Mouse (Mus musculus) midbrain, embryonic 13.5 days (tissue): Measurements from ENCODE around the gene Ptpro. TPM values are rescaled to one million over a fixed set of nuclear protein-coding genes. Genes with fewer than 3 reads are reported as not detected.
A peak's percentile ranks its signal among the peaks of the same experiment; 100 is the strongest.
"Not testable (repeated sequence)": the region's sequence is repeated elsewhere in the genome, so short reads cannot be mapped to it uniquely, and the experiment has no call there.

Source experiments
- ATAC-seq: fragments of 200-750 bp; cut with Nextera tagmentation; 2 replicates; pipeline ENCODE4 v1.8.0; 2017; ENCODE audit warnings: mild to moderate bottlenecking, moderate TSS enrichment, moderate library complexity
- H3K27ac ChIP-seq: fragments of 300-500 bp; sonication (generic); 2 replicates; pipeline ENCODE4 v1.5.1; 2015; ENCODE audit warnings: inconsistent platforms, mild to moderate bottlenecking, moderate library complexity
- H3K27me3 ChIP-seq: fragments of 300-500 bp; sonication (generic); 2 replicates; pipeline ENCODE4 v1.6.1; 2015; ENCODE audit warnings: mild to moderate bottlenecking, inconsistent platforms
- H3K36me3 ChIP-seq: fragments of 300-500 bp; sonication (generic); 2 replicates; pipeline ENCODE4 v1.6.1; 2015; ENCODE audit warnings: mild to moderate bottlenecking, inconsistent platforms
- H3K4me1 ChIP-seq: fragments of 300-500 bp; sonication (generic); replicated peaks from 2 replicates; pipeline ENCODE4 v1.6.1; 2015; ENCODE audit warnings: inconsistent platforms
- H3K4me2 ChIP-seq: fragments of 300-500 bp; sonication (generic); replicated peaks from 2 replicates; pipeline ENCODE4 v1.6.1; 2015; ENCODE audit warnings: moderate library complexity, mild to moderate bottlenecking, inconsistent platforms
- H3K4me3 ChIP-seq: fragments of 300-500 bp; sonication (generic); replicated peaks from 2 replicates; pipeline ENCODE4 v1.5.1; 2015; ENCODE audit warnings: mild to moderate bottlenecking, inconsistent platforms
- H3K9ac ChIP-seq: fragments of 300-500 bp; sonication (generic); replicated peaks from 2 replicates; pipeline ENCODE4 v1.6.1; 2015; ENCODE audit warnings: mild to moderate bottlenecking, inconsistent platforms
- H3K9me3 ChIP-seq: fragments of 300-500 bp; sonication (generic); 2 replicates; pipeline ENCODE4 v1.6.1; 2016; ENCODE audit warnings: mild to moderate bottlenecking, inconsistent platforms
- WGBS: fragments of 180-500 bp; shearing (Covaris S2); methylation state at CpG from one replicate; pipeline ENCODE4 v1.1.7; 2015; 5-methylcytosine and 5-hydroxymethylcytosine counted together
- polyA plus RNA-seq: library from polyadenylated mRNA; unstranded; fragments of >200 nt; fragmentation: Nextera tagmentation; extraction: Ambion mirVana; gene quantifications from 2 replicates; pipeline ENCODE4 v1.2.1, GENCODE M21; 2015

Ptpro gene
- polyA plus RNA-seq, 1 experiment from 2014 or later: 53.3 TPM

DNA sequence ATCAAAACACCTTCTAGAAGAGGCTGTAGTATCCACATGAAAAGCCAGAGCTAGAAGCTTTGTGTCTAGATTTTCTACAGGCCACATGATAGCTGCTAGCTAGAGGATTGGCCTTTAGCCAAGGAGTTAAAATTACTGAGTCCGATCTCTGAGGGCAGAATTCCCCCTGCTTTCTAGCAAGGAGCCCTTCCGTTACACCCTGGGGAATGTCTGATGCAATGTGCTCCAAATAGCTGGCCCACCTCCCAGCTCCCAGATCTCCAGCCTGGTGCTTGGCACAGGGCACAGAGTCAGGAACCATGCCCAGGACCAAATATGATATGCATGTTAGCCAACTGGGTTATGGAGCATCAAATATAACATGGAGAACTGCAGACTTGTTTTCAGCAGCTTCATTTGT is 213.1 kb downstream of the Ptpro start:
- Histone ChIP-seq H3K9ac (no peak overlapping the region), H3K27me3 (peaks cover 12% of the 10 kb centered on the region), H3K4me1 (peaks cover 2% of the 10 kb centered on the region; the same call in 1 of the 2 replicates), H3K4me3 (no peak overlapping the region), H3K9me3 (no peaks in the 10 kb centered on the region), H3K4me2 (no peak overlapping the region), H3K27ac (no peak overlapping the region), H3K36me3 (peaks cover 7% of the 10 kb centered on the region; the same call in 1 of the 2 replicates)
- ATAC-seq: no peak
- 31% methylated on average over 2 of the region's 2 CpGs for WGBS

DNA sequence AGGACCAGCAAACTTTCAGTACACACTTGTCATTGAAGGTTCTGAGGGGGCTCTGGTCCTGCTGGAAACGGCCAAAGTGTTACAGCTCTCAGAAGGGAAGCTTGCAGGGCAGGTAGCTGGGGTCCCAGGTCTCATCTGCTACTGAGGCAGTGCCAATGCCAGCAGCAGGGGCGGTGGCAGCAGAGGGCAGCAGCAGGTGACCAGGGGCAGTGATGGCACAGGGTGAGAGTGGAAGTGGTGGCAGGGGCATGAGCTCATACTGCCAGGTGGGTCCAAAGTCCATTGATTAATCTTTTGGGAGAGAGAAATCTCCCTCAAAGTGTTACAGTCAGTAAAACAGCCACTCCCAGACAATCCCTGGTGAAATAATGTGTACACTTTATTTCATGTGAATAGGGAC is 214.1 kb downstream of the Ptpro start:
- Histone ChIP-seq H3K4me3 (no peak overlapping the region), H3K27ac (no peak overlapping the region; the same call in 1 of the 2 replicates), H3K4me2 (no peak overlapping the region), H3K27me3 (peaks cover 12% of the 10 kb centered on the region), H3K9ac (no peak overlapping the region), H3K4me1 (peaks cover 10% of the 10 kb centered on the region), H3K36me3 (peaks cover 7% of the 10 kb centered on the region; the same call in 1 of the 2 replicates), H3K9me3 (no peaks in the 10 kb centered on the region)
- ATAC-seq: no peak
- 83% methylated on average over 2 of the region's 2 CpGs for WGBS

DNA sequence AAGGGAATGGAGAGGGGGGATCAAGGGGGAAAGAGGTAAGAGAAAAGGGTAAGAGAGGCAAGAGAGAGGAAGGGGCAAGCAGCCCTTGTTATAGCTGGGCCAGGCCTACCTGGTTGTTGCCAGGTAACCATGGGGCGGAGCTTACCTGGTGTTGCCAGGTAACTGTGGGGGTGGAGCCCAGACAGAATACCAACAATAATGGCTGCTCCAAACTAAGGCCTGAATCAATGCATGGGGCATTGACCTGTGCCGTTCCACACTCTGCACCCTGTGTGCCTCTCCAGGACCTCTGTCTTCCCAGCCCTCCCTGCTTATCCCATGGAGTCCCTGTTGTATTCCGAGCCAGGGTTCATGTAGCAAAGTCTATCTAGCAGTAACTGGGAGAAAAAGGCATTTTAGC is 215.6 kb downstream of the Ptpro start:
- WGBS: 80% methylated on average over 3 of the region's 3 CpGs
- Histone ChIP-seq H3K4me3 (no peak overlapping the region), H3K27ac (no peak overlapping the region; the same call in 1 of the 2 replicates), H3K4me2 (no peak overlapping the region), H3K36me3 (no peaks in the 10 kb centered on the region), H3K4me1 (peaks cover 20% of the 10 kb centered on the region), H3K9ac (no peak overlapping the region), H3K9me3 (no peaks in the 10 kb centered on the region), H3K27me3 (peaks cover 12% of the 10 kb centered on the region)
- no peak for ATAC-seq

DNA sequence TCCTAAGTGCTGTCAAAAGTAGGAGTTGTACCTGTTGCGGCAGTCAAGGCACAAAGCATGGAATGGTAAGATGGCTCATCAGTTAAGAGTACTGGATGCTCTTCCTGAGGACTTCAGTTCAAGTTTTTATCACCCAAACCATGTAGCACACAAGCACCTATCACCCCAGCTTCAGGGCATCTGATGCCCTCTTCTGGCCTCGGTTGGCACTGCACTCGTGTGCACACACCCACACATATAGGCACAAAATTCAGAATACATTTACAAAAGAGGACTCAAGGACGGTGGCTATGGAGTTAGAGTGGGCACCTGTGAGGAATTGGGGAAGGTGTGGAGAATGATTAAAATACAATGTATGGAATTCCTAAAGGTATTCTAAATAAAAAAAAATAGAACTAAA is 217.4 kb downstream of the Ptpro start:
- WGBS: 100% methylated on average over 4 of the region's 4 CpGs
- no peak for ATAC-seq

DNA sequence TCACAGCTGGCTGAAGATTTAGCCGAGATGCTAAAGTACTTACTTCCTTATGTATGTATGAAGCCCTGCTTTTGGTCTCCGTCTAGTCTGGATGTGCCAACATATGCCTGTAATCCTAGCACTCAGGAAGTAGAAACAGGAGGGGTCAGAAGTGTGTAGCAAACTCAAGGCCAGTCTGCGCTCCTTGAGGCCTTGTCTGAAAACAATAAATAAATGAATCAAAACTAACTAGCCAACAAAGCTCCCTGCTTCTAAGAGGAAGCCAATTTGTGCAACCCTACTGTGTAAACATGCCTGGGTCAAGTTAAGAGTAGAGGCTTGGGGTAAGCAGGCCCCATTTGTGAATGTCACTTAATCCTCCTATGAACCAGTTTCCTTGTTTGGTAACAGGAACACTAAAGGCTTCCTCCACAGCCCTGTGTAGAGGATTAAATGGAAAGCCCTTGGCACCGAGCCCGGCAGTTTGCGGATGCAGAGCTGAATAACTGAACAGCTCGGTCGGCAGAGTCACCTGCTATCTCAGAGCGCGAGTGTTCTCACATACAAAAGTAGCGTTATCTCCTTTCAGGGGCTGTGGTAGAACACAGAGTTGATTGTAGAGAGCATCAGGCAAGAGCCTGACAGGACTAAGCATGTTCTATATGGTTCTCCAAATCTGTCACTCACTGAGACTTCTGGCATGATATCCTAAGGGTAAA is 218.9 kb downstream of the Ptpro start:
- Histone ChIP-seq H3K9me3 (no peaks in the 10 kb centered on the region), H3K36me3 (no peaks in the 10 kb centered on the region), H3K27me3 (peaks cover 15% of the 10 kb centered on the region), H3K27ac (peak overlapping the region; percentile 54), H3K4me3 (no peak overlapping the region), H3K4me2 (no peak overlapping the region), H3K9ac (no peak overlapping the region), H3K4me1 (peaks cover 20% of the 10 kb centered on the region)
- peak; percentile 87 for ATAC-seq
- WGBS: 21% methylated on average over 11 of the region's 11 CpGs

More for the DNA sequence above, 217.4 kb downstream of the Ptpro start:
- Histone ChIP-seq H3K9me3 (no peaks in the 10 kb centered on the region), H3K36me3 (no peaks in the 10 kb centered on the region), H3K4me3 (no peak overlapping the region), H3K4me2 (no peak overlapping the region), H3K27me3 (peaks cover 12% of the 10 kb centered on the region), H3K4me1 (peaks cover 20% of the 10 kb centered on the region), H3K9ac (no peak overlapping the region), H3K27ac (no peak overlapping the region)

DNA sequence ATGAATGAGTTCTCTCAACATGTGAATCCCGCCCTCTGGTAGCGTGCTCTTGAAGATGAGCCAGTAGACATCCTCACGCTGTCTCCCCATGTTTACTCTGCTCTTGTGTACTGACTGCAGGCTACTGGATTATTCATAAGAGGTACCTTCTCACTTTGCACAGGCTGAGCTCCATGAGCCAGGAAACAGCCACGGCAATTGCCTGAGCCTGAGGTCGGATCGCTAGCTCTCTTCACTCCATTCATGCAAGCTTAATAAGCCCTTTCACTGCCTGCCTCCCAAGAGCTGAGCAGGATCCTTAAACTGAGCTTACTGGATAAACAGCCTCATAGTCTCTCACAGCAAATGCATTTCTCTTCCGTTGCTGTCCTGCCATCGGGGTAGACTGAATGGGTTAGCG is 220.0 kb downstream of the Ptpro start:
- H3K4me3 ChIP-seq: no peak overlapping the region
- H3K4me1 ChIP-seq: peaks cover 20% of the 10 kb centered on the region
- ATAC-seq: peak; percentile 51
- 0 out of 2 replicates have a peak, but pooled peaks cover 5% of the 10 kb centered on the region for H3K9me3 ChIP-seq
- H3K9ac ChIP-seq: no peak overlapping the region
- H3K4me2 ChIP-seq: no peak overlapping the region
- 51% methylated on average over 9 of the region's 9 CpGs for WGBS
- H3K36me3 ChIP-seq: peaks cover 5% of the 10 kb centered on the region; the same call in 1 of the 2 replicates
- 0 out of 2 replicates have a peak, but pooled peaks cover 11% of the 10 kb centered on the region for H3K27me3 ChIP-seq
- H3K27ac ChIP-seq: peak overlapping the region; percentile 15; the same call in 1 of the 2 replicates

DNA sequence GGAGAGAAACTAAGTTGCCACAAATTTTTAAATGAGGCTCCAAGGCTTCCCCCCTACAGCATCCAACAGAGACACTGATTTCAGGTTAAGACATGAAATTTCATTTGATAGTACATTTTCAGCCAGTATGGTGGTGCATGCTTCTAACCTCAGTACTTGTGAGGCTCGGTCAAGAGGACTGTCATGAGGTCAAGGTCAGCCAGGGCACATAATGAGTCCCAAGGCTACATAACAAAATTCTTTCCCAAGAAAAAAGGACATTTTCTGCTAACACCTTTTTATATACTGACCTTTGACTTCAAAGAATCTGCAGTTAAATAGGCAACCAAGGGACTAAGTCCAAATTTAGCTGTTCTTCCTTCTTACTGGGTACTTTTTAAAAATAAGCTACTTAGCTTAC is 221.3 kb downstream of the Ptpro start:
- Histone ChIP-seq H3K4me1 (peaks cover 20% of the 10 kb centered on the region), H3K27ac (no peak overlapping the region)
- WGBS: 69% methylated on average over 1 of the region's 1 CpGs

DNA sequence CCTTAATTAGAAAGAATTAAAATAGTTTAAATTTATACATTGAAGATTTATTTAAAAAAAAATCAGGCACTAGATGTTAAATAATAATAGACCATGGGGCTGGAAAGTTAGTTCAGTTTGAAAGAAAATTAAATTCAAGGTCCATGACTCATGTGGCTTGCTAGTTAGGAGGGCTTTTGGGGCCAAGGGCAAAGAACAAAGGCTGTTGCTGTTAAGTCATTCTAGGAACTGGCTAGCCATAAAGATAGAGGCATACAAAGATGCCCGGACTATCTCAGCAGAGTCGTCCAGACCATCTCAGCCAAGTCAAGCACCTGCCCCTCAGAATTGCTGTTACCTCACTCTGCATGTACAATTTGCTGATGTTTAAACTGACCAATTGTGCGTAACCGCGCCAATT is 223.6 kb downstream of the Ptpro start:
- peaks cover 11% of the 10 kb centered on the region; the same call in 1 of the 2 replicates for H3K36me3 ChIP-seq
- H3K9ac ChIP-seq, H3K27me3 ChIP-seq, ATAC-seq, H3K27ac ChIP-seq, H3K9me3 ChIP-seq, H3K4me2 ChIP-seq, H3K4me3 ChIP-seq: not testable (repeated sequence)
- peaks cover 14% of the 10 kb centered on the region for H3K4me1 ChIP-seq
- WGBS: 94% methylated on average over 5 of the region's 5 CpGs

More for the DNA sequence above, 221.3 kb downstream of the Ptpro start:
- Histone ChIP-seq H3K9ac (no peak overlapping the region), H3K4me2 (no peak overlapping the region), H3K27me3 (0 out of 2 replicates have a peak, but pooled peaks cover 8% of the 10 kb centered on the region), H3K4me3 (no peak overlapping the region), H3K36me3 (peaks cover 5% of the 10 kb centered on the region; the same call in 1 of the 2 replicates), H3K9me3 (0 out of 2 replicates have a peak, but pooled peaks cover 5% of the 10 kb centered on the region)
- no peak for ATAC-seq

DNA sequence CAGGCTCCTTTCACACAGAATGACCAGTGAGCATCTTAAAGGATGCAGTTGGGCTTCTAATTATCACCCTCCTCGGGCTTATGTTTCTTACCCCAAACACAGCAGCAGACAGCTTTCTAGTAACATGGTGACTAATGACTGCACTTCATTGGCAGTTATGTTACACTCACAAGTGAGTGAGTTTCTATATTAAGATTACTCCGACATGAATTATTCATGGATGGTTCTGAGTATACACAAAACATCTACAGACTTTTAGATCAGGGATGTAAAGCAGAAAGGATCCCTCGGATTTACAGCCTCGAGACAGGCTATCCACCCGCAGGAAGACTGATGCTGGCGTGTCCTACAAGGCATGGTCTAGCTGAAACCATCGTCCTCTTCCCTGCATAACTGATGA is 230.8 kb downstream of the Ptpro start:
- Histone ChIP-seq H3K4me2 (no peak overlapping the region), H3K4me3 (no peak overlapping the region), H3K36me3 (peaks cover 6% of the 10 kb centered on the region; the same call in 1 of the 2 replicates), H3K27me3 (no peaks in the 10 kb centered on the region), H3K9me3 (no peaks in the 10 kb centered on the region), H3K27ac (no peak overlapping the region), H3K4me1 (no peaks in the 10 kb centered on the region), H3K9ac (no peak overlapping the region)
- WGBS: 67% methylated on average over 7 of the region's 7 CpGs
- no peak for ATAC-seq

DNA sequence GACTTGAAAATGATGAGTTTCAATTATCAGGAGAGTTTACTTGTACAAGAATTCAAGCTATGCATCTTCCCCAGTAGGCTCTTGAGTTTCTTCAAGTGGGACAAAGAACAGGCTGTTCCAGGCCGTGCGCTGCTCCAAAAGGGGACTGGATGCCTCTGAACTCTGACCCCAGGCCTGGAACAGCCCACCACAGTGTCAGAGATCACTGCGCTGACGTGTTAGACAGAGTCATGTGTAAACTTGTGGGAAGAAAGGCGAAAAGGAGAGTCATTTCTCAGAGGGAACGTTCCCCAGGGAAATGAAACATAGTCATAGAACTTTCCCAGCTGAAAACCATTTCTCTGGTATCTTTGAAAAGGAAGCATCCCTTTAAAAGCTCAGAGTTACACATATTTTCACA is 235.3 kb downstream of the Ptpro start:
- Histone ChIP-seq H3K36me3 (no peaks in the 10 kb centered on the region), H3K9me3 (no peaks in the 10 kb centered on the region), H3K4me2 (no peak overlapping the region), H3K27ac (no peak overlapping the region), H3K4me3 (no peak overlapping the region), H3K4me1 (no peaks in the 10 kb centered on the region), H3K9ac (no peak overlapping the region), H3K27me3 (no peaks in the 10 kb centered on the region)
- 67% methylated on average over 6 of the region's 6 CpGs for WGBS
- no peak for ATAC-seq

DNA sequence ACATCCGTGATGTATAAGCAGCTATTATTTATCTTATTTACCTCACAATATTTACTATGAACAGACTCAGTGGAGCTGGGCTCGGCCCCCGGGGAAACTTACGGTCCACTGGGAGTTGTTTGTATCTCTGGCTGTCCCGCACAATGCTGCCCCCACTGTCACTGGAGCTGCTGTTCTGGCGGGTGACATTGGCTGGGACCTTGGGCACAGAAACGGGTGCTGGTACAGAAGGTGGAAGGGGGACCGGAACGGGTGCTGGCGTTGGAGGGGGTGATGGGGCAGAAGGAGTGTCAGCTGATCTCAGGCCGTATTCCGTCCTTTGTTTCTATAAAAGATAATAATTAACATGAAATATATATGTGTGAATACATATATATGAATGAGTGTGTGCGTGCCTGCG is 238.0 kb downstream of the Ptpro start:
- no peak for ATAC-seq
- 93% methylated on average over 14 of the region's 14 CpGs for WGBS

DNA sequence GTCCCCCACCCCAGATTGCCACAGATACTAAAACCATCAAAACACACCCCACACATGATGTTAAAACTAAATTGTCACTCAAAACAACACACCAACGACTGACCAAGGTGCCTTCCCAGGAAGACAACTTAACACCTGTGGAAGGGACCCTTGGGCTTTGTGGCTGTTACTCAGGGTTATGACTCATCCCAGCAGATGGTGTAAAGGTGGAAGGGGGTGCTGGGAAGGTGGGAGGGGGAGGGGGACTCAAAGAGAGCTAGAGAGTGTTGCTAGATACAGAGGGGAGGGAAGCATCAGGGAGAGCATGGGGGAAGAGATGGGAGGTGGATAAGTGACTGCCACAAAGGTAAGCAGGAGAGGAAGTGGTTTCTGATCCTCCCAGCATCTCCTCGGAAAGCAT is 239.5 kb downstream of the Ptpro start:
- no peak overlapping the region for H3K4me2 ChIP-seq
- no peaks in the 10 kb centered on the region for H3K36me3 ChIP-seq
- no peaks in the 10 kb centered on the region for H3K9me3 ChIP-seq
- no peaks in the 10 kb centered on the region for H3K4me1 ChIP-seq
- no peak overlapping the region for H3K27ac ChIP-seq
- no peak for ATAC-seq
- 85% methylated on average over 2 of the region's 2 CpGs for WGBS
- no peak overlapping the region for H3K4me3 ChIP-seq
- H3K27me3 ChIP-seq: no peaks in the 10 kb centered on the region
- no peak overlapping the region for H3K9ac ChIP-seq

More for the DNA sequence above, 238.0 kb downstream of the Ptpro start:
- H3K9ac ChIP-seq: no peak overlapping the region
- H3K9me3 ChIP-seq: no peaks in the 10 kb centered on the region
- H3K27ac ChIP-seq: no peak overlapping the region
- H3K27me3 ChIP-seq: no peaks in the 10 kb centered on the region
- no peaks in the 10 kb centered on the region for H3K36me3 ChIP-seq
- H3K4me2 ChIP-seq: no peak overlapping the region
- no peak overlapping the region for H3K4me3 ChIP-seq
- no peaks in the 10 kb centered on the region for H3K4me1 ChIP-seq
